Mouse (Mus musculus): ENCODE data around the gene Atf3. TPM values are rescaled to one million over a fixed set of nuclear protein-coding genes. Genes with fewer than 3 reads are reported as not detected.

The Atf3 gene
- polyA plus RNA-seq, 1 experiment from 2014 or later = 2.3 TPM

GRCm38 (mm10) chr1:191185761-191186385 lies 32.0 kb downstream of the Atf3 start:
- Histone ChIP-seq H3K4me2 (peak overlapping the region; percentile 81), H3K4me3 (peak overlapping the region; percentile 30; the same call in 1 of the 2 replicates), H3K4me1 (peaks cover 40% of the 10 kb centered on the region), H3K9me3 (replicated peaks) (no peaks in the 10 kb centered on the region), H3K27me3 (replicated peaks) (peaks cover 100% of the 10 kb centered on the region), H3K27ac (no peak overlapping the region), H3K9ac (no peak overlapping the region), H3K36me3 (no peaks in the 10 kb centered on the region)
- ATAC-seq = no peak
- under 1% methylated on average over 16 of the region's 16 CpGs for WGBS (ENCODE audit: insufficient replicate concordance)

GRCm38 (mm10) chr1:191184841-191185251 lies 33.0 kb downstream of the Atf3 start:
- Histone ChIP-seq H3K27ac (no peak overlapping the region), H3K9ac (no peak overlapping the region), H3K36me3 (no peaks in the 10 kb centered on the region), H3K4me2 (peak overlapping the region; percentile 81), H3K4me3 (peak overlapping the region; percentile 30), H3K4me1 (peaks cover 40% of the 10 kb centered on the region), H3K9me3 (replicated peaks) (no peaks in the 10 kb centered on the region), H3K27me3 (replicated peaks) (peaks cover 100% of the 10 kb centered on the region)
- ATAC-seq = no peak
- WGBS (ENCODE audit: insufficient replicate concordance) = under 1% methylated on average over 22 of the region's 22 CpGs

- no peaks in the 10 kb centered on the region for H3K36me3 ChIP-seq
- H3K27me3 ChIP-seq (replicated peaks) = peaks cover 100% of the 10 kb centered on the region
- H3K4me3 ChIP-seq = peak overlapping the region; percentile 53
- no peak overlapping the region for H3K27ac ChIP-seq
- 3% methylated on average over 42 of the region's 42 CpGs for WGBS (ENCODE audit: insufficient replicate concordance)
- peak overlapping the region; percentile 81 for H3K4me2 ChIP-seq
- H3K4me1 ChIP-seq = peaks cover 46% of the 10 kb centered on the region
- no peaks in the 10 kb centered on the region for H3K9me3 ChIP-seq (replicated peaks)
- H3K9ac ChIP-seq = no peak overlapping the region
- ATAC-seq = no peak
Observed at GRCm38 (mm10) chr1:191184066-191184815, 33.6 kb downstream of the Atf3 start.

- Histone ChIP-seq H3K4me1 (peaks cover 50% of the 10 kb centered on the region), H3K36me3 (no peaks in the 10 kb centered on the region), H3K27ac (0 out of 2 replicates have a peak overlapping the region, but pooled peaks have one; percentile 37), H3K4me2 (peak overlapping the region; percentile 81), H3K4me3 (peak overlapping the region; percentile 53), H3K9ac (peak overlapping the region; percentile 48), H3K9me3 (replicated peaks) (no peaks in the 10 kb centered on the region), H3K27me3 (replicated peaks) (peaks cover 100% of the 10 kb centered on the region)
- WGBS (ENCODE audit: insufficient replicate concordance) = under 1% methylated on average over 66 of the region's 67 CpGs
- peak; percentile 76 for ATAC-seq
Observed at GRCm38 (mm10) chr1:191183163-191184065, 34.4 kb downstream of the Atf3 start.

- 0 out of 2 replicates have a peak, but pooled peaks have one; percentile 16 for ATAC-seq
- H3K9ac ChIP-seq = peak overlapping the region; percentile 48
- H3K36me3 ChIP-seq = no peaks in the 10 kb centered on the region
- peak overlapping the region; percentile 53 for H3K4me3 ChIP-seq
- WGBS (ENCODE audit: insufficient replicate concordance) = under 1% methylated on average over 61 of the region's 61 CpGs
- H3K27me3 ChIP-seq (replicated peaks) = peaks cover 100% of the 10 kb centered on the region
- H3K4me2 ChIP-seq = peak overlapping the region; percentile 81
- no peaks in the 10 kb centered on the region for H3K9me3 ChIP-seq (replicated peaks)
- H3K27ac ChIP-seq = 0 out of 2 replicates have a peak overlapping the region, but pooled peaks have one; percentile 37
- peaks cover 50% of the 10 kb centered on the region for H3K4me1 ChIP-seq
Observed at GRCm38 (mm10) chr1:191182431-191183162, 35.2 kb downstream of the Atf3 start.

- Histone ChIP-seq H3K9ac (no peak overlapping the region; the same call in 1 of the 2 replicates), H3K4me3 (peak overlapping the region; percentile 53), H3K4me1 (peaks cover 48% of the 10 kb centered on the region), H3K36me3 (no peaks in the 10 kb centered on the region), H3K4me2 (peak overlapping the region; percentile 81), H3K27ac (no peak overlapping the region), H3K27me3 (replicated peaks) (peaks cover 99% of the 10 kb centered on the region), H3K9me3 (replicated peaks) (no peaks in the 10 kb centered on the region)
- no peak for ATAC-seq
- 30% methylated on average over 12 of the region's 12 CpGs for WGBS (ENCODE audit: insufficient replicate concordance)
Observed at GRCm38 (mm10) chr1:191181469-191182259, 36.2 kb downstream of the Atf3 start.

GRCm38 (mm10) chr1:191180397-191180796 lies 37.4 kb downstream of the Atf3 start:
- H3K4me3 ChIP-seq = no peak overlapping the region
- H3K27ac ChIP-seq = no peak overlapping the region
- no peaks in the 10 kb centered on the region for H3K36me3 ChIP-seq
- H3K4me1 ChIP-seq = peaks cover 37% of the 10 kb centered on the region
- 29% methylated on average over 4 of the region's 4 CpGs for WGBS (ENCODE audit: insufficient replicate concordance)
- peaks cover 96% of the 10 kb centered on the region for H3K27me3 ChIP-seq (replicated peaks)
- no peak overlapping the region for H3K4me2 ChIP-seq
- no peak for ATAC-seq
- no peaks in the 10 kb centered on the region for H3K9me3 ChIP-seq (replicated peaks)
- H3K9ac ChIP-seq = no peak overlapping the region

- Histone ChIP-seq H3K9ac (no peak overlapping the region), H3K27me3 (replicated peaks) (peaks cover 91% of the 10 kb centered on the region)
Observed at GRCm38 (mm10) chr1:191179846-191180245, 38.0 kb downstream of the Atf3 start.

GRCm38 (mm10) chr1:191178511-191179188 lies 39.2 kb downstream of the Atf3 start:
- no peaks in the 10 kb centered on the region for H3K36me3 ChIP-seq
- H3K9ac ChIP-seq = no peak overlapping the region
- no peaks in the 10 kb centered on the region for H3K9me3 ChIP-seq (replicated peaks)
- peaks cover 86% of the 10 kb centered on the region for H3K27me3 ChIP-seq (replicated peaks)
- no peak for ATAC-seq
- peaks cover 21% of the 10 kb centered on the region for H3K4me1 ChIP-seq
- WGBS (ENCODE audit: insufficient replicate concordance) = 42% methylated on average over 15 of the region's 15 CpGs
- H3K4me2 ChIP-seq = 0 out of 2 replicates have a peak overlapping the region, but pooled peaks have one; percentile 4
- H3K27ac ChIP-seq = no peak overlapping the region
- H3K4me3 ChIP-seq = no peak overlapping the region

More at GRCm38 (mm10) chr1:191179846-191180245, 38.0 kb downstream of the Atf3 start:
- Histone ChIP-seq H3K4me1 (peaks cover 31% of the 10 kb centered on the region), H3K9me3 (replicated peaks) (no peaks in the 10 kb centered on the region), H3K36me3 (no peaks in the 10 kb centered on the region), H3K4me3 (no peak overlapping the region), H3K4me2 (no peak overlapping the region), H3K27ac (no peak overlapping the region)
- ATAC-seq = no peak
- 21% methylated on average over 2 of the region's 2 CpGs for WGBS (ENCODE audit: insufficient replicate concordance)

- ATAC-seq = no peak
- H3K9ac ChIP-seq = no peak overlapping the region
- H3K4me2 ChIP-seq = no peak overlapping the region
- peaks cover 68% of the 10 kb centered on the region for H3K27me3 ChIP-seq (replicated peaks)
- H3K27ac ChIP-seq = no peak overlapping the region
- no peaks in the 10 kb centered on the region for H3K36me3 ChIP-seq
- H3K9me3 ChIP-seq (replicated peaks) = no peaks in the 10 kb centered on the region
- H3K4me3 ChIP-seq = no peak overlapping the region
- 58% methylated on average over 7 of the region's 7 CpGs for WGBS (ENCODE audit: insufficient replicate concordance)
- H3K4me1 ChIP-seq = peaks cover 10% of the 10 kb centered on the region; the same call in 1 of the 2 replicates
Observed at GRCm38 (mm10) chr1:191176887-191177286, 41.0 kb downstream of the Atf3 start.

Data from liver, embryonic 12.5 days (tissue).